Mouse (Mus musculus) lung, postnatal 4 days (tissue): ENCODE data around the gene Sfrp4.
"Not testable (repeated sequence)": the region's sequence is repeated elsewhere in the genome, so short reads cannot be mapped to it uniquely, and the experiment has no call there.

ENCODE experiments used
- DNase-seq, 2 experiments: peaks; one replicate each; pipeline ENCODE4 v3.0.0; 2021

Sfrp4 gene

GRCm38 (mm10) chr13:19622573-19623227 lies at the start of gene Sfrp4:
Gene Sfrp4, plus strand, starts transcription at chr13:19623104.
- DNase-seq, result peak; percentile 54 to 68

GRCm38 (mm10) chr13:19574723-19575122 lies 48.2 kb upstream of the Sfrp4 start:
- DNase-seq, result not testable (repeated sequence)

- DNase-seq, result no peak
Observed at GRCm38 (mm10) chr13:19575947-19576346, 47.0 kb upstream of the Sfrp4 start.

GRCm38 (mm10) chr13:19590996-19591759 lies 31.7 kb upstream of the Sfrp4 start:
- DNase-seq, result no peak

GRCm38 (mm10) chr13:19595141-19595540 lies 27.8 kb upstream of the Sfrp4 start:
- DNase-seq, result no peak

- no peak for DNase-seq
Observed at GRCm38 (mm10) chr13:19599242-19599641, 23.7 kb upstream of the Sfrp4 start.

GRCm38 (mm10) chr13:19602531-19602930 lies 20.4 kb upstream of the Sfrp4 start:
- DNase-seq, result no peak

- DNase-seq, result no peak
Observed at GRCm38 (mm10) chr13:19603719-19604118, 19.2 kb upstream of the Sfrp4 start.

GRCm38 (mm10) chr13:19604916-19605315 lies 18.0 kb upstream of the Sfrp4 start:
- DNase-seq, result no peak

- no peak for DNase-seq
Observed at GRCm38 (mm10) chr13:19608120-19608519, 14.8 kb upstream of the Sfrp4 start.

- no peak for DNase-seq
Observed at GRCm38 (mm10) chr13:19612348-19612747, 10.6 kb upstream of the Sfrp4 start.

- no peak for DNase-seq
Observed at GRCm38 (mm10) chr13:19612963-19613362, 9.9 kb upstream of the Sfrp4 start.

GRCm38 (mm10) chr13:19613426-19613825 lies 9.5 kb upstream of the Sfrp4 start:
- no peak for DNase-seq

GRCm38 (mm10) chr13:19614311-19614710 lies 8.6 kb upstream of the Sfrp4 start:
- DNase-seq, result no peak

- no peak for DNase-seq
Observed at GRCm38 (mm10) chr13:19618081-19618480, 4.8 kb upstream of the Sfrp4 start.

GRCm38 (mm10) chr13:19618841-19619215 lies 4.1 kb upstream of the Sfrp4 start:
- no peak for DNase-seq

- peak; percentile 75 to 76 for DNase-seq
Observed at GRCm38 (mm10) chr13:19619216-19619927, 3.5 kb upstream of the Sfrp4 start, which contains the start of gene Epdr1. Gene Epdr1, minus strand, starts transcription at chr13:19619927.

GRCm38 (mm10) chr13:19623228-19623905 lies 463 bp downstream of the Sfrp4 start:
- DNase-seq, result peak in 1 of 2 experiments; percentile 6

GRCm38 (mm10) chr13:19624632-19625320 lies 1.9 kb downstream of the Sfrp4 start:
- DNase-seq, result no peak

- DNase-seq, result no peak
Observed at GRCm38 (mm10) chr13:19626473-19626872, 3.6 kb downstream of the Sfrp4 start.

GRCm38 (mm10) chr13:19630768-19631709 lies 8.1 kb downstream of the Sfrp4 start:
- DNase-seq, result no peak
